Mouse (Mus musculus): Measurements from ENCODE around the gene Gm10837. TPM values are rescaled to one million over a fixed set of nuclear protein-coding genes. Genes with fewer than 3 reads are reported as not detected.
A peak's percentile ranks its signal among the peaks of the same experiment; 100 is the strongest.

Gm10837 gene
- polyA plus RNA-seq, 1 experiment from 2014 or later, result not detected

- Histone ChIP-seq H3K4me1 (peaks cover 25% of the 10 kb centered on the region), H3K4me2 (peak overlapping the region; percentile 63), H3K27me3 (peaks cover 97% of the 10 kb centered on the region), H3K4me3 (peak overlapping the region; percentile 35), H3K36me3 (no peaks in the 10 kb centered on the region), H3K9me3 (no peaks in the 10 kb centered on the region), H3K9ac (no peak overlapping the region), H3K27ac (no peak overlapping the region)
- no peak for ATAC-seq (ENCODE audit: borderline replicate concordance, extremely low read depth, low FRiP score, low TSS enrichment)
- WGBS, result under 1% methylated on average over 62 of the region's 62 CpGs
Observed at GRCm38 (mm10) chr14:122476041-122476821, 14.2 kb upstream of the Gm10837 start.

DNA sequence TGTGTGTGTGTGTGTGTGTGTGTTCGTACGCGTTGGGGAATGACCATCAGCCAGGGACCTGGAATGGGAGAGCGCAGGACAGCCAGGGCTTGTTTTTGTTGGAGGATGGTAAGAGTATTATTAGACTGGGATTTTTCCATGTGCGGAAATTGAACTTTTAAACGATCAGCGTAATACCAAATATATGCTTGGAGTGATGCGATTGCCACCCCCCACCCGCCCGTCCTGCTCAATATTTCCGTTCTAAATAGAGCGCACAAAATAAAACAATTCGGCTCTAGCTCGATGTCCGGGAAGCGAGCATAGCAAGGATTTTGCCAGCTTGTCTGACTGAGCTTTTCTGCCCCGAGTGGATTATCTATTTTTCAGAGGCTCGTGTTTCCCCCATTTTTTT lies 13.6 kb upstream of the Gm10837 start:
- no peaks in the 10 kb centered on the region for H3K9me3 ChIP-seq
- H3K36me3 ChIP-seq, result no peaks in the 10 kb centered on the region
- no peak overlapping the region for H3K4me2 ChIP-seq
- no peak overlapping the region for H3K9ac ChIP-seq
- no peak overlapping the region for H3K4me3 ChIP-seq
- no peak for ATAC-seq (ENCODE audit: borderline replicate concordance, extremely low read depth, low FRiP score, low TSS enrichment)
- WGBS, result under 1% methylated on average over 18 of the region's 18 CpGs
- peaks cover 97% of the 10 kb centered on the region for H3K27me3 ChIP-seq
- H3K4me1 ChIP-seq, result peaks cover 25% of the 10 kb centered on the region
- no peak overlapping the region for H3K27ac ChIP-seq

DNA sequence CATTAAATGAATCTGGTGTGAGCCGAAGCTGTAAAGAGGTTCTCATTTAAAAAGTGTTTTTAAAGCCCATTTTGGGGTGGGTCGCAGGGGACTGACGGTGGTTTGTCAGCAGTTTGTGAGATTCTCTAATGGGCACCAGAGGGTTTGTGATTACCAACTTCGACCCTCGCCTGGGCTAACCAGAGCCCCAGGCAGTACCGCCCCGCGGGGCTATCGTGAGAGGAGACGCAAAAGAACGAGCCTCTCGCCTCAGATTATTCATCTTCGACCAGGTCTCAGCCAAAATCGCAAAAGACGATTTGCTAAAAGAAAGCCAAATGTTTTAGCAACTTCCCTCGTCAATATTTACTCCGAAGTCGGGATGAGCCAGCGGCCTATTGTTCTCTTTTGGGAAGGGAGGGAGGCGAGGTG lies 13.1 kb upstream of the Gm10837 start:
- no peak overlapping the region for H3K4me2 ChIP-seq
- H3K4me1 ChIP-seq, result peaks cover 25% of the 10 kb centered on the region
- WGBS, result 2% methylated on average over 20 of the region's 20 CpGs
- no peaks in the 10 kb centered on the region for H3K36me3 ChIP-seq
- H3K9me3 ChIP-seq, result no peaks in the 10 kb centered on the region
- no peak overlapping the region for H3K9ac ChIP-seq
- H3K4me3 ChIP-seq, result no peak overlapping the region
- no peak for ATAC-seq (ENCODE audit: borderline replicate concordance, extremely low read depth, low FRiP score, low TSS enrichment)
- H3K27me3 ChIP-seq, result peaks cover 97% of the 10 kb centered on the region
- no peak overlapping the region for H3K27ac ChIP-seq

DNA sequence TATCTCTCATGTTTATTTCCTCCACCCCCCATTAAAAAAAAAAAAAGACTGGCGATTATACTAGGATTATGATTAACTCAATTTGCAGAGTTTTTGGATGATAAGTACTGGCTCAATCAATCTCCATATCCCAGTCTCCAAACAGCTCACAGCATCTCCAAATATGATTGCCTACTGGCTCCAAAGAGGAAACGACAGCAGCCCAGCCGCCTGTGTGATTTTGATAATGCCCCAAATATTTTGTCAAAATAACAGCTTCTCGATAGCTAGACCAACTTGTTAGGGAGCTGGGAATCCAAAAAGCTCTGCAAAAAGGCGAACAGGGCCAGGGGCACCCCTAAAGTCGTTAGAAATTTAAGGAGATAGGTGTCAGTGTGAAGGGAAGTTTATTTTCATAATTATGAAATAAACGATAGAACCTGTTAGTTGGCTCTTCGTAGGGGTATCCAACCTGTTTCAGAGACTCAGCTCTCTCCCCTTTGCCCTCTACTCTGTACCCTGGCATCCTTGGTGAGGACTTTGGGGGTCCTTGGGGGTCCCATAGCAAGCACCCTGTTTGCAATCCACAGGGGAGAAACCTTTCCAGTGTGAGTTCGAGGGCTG lies 12.3 kb upstream of the Gm10837 start:
- no peaks in the 10 kb centered on the region for H3K36me3 ChIP-seq
- WGBS, result 2% methylated on average over 9 of the region's 9 CpGs
- ATAC-seq (ENCODE audit: borderline replicate concordance, extremely low read depth, low FRiP score, low TSS enrichment), result no peak

GRCm38 (mm10) chr14:122478574-122479011 lies 11.8 kb upstream of the Gm10837 start:
- H3K36me3 ChIP-seq, result no peaks in the 10 kb centered on the region
- no peak overlapping the region for H3K9ac ChIP-seq
- H3K9me3 ChIP-seq, result no peaks in the 10 kb centered on the region
- WGBS, result under 1% methylated on average over 22 of the region's 22 CpGs
- H3K27me3 ChIP-seq, result peaks cover 97% of the 10 kb centered on the region
- no peak overlapping the region for H3K4me3 ChIP-seq
- H3K4me1 ChIP-seq, result peaks cover 25% of the 10 kb centered on the region
- no peak overlapping the region for H3K4me2 ChIP-seq
- no peak for ATAC-seq (ENCODE audit: borderline replicate concordance, extremely low read depth, low FRiP score, low TSS enrichment)
- H3K27ac ChIP-seq, result no peak overlapping the region

More for the DNA sequence above, 12.3 kb upstream of the Gm10837 start:
- Histone ChIP-seq H3K27ac (no peak overlapping the region), H3K4me1 (peaks cover 25% of the 10 kb centered on the region), H3K4me2 (no peak overlapping the region), H3K4me3 (no peak overlapping the region), H3K9me3 (no peaks in the 10 kb centered on the region), H3K9ac (no peak overlapping the region), H3K27me3 (peaks cover 97% of the 10 kb centered on the region)

GRCm38 (mm10) chr14:122479461-122480109 lies 10.8 kb upstream of the Gm10837 start:
- Histone ChIP-seq H3K4me2 (no peak overlapping the region), H3K27me3 (peaks cover 97% of the 10 kb centered on the region), H3K9ac (no peak overlapping the region), H3K4me3 (no peak overlapping the region), H3K9me3 (no peaks in the 10 kb centered on the region), H3K27ac (no peak overlapping the region), H3K4me1 (peaks cover 16% of the 10 kb centered on the region), H3K36me3 (no peaks in the 10 kb centered on the region)
- 23% methylated on average over 17 of the region's 17 CpGs for WGBS
- no peak for ATAC-seq (ENCODE audit: borderline replicate concordance, extremely low read depth, low FRiP score, low TSS enrichment)

DNA sequence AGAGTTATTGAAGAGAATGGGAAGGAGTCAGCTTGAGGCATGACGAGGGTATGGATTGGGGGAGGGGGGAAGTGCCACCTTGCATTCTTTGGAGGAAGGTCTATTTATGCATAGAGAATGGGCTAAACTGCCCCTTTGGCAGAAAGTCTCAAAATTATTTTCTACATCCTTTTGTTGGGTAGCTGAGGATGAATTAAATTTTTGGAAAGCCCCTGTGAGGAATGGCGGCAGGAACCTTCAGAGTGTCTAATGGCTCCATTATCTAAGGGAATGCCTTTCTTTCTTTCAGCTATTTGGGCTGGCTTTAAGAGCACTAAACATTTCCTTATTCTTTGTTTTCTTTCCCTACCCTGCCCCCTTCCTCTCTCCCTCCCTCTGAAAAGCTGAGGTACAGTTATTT lies 10.0 kb upstream of the Gm10837 start:
- Histone ChIP-seq H3K9me3 (no peaks in the 10 kb centered on the region), H3K27me3 (peaks cover 97% of the 10 kb centered on the region), H3K4me2 (no peak overlapping the region), H3K36me3 (no peaks in the 10 kb centered on the region), H3K4me3 (no peak overlapping the region), H3K27ac (no peak overlapping the region), H3K4me1 (peaks cover 9% of the 10 kb centered on the region; the same call in 1 of the 2 replicates), H3K9ac (no peak overlapping the region)
- WGBS, result 1% methylated on average over 2 of the region's 2 CpGs
- no peak for ATAC-seq (ENCODE audit: borderline replicate concordance, extremely low read depth, low FRiP score, low TSS enrichment)

DNA sequence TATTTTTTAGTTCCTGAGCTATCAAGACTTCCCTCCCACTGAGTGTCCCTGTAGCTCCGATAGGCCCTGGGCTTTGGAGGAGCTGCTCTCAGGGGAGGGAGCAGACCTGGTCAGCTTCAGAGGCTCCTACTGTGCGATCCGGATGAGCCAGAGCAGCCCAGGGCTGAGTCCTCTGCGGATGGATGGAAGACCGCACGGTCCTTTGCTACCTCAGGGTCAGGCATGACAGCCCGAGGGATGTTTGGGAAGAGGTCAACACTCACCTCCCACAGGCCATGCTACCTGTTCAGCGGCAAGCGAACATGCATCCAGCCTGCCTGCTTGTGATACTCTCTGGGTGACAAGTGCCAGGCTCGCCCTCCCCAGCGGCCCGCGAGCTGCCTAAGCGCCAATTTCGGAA lies 9.2 kb upstream of the Gm10837 start:
- peaks cover 97% of the 10 kb centered on the region for H3K27me3 ChIP-seq
- ATAC-seq (ENCODE audit: borderline replicate concordance, extremely low read depth, low FRiP score, low TSS enrichment), result no peak
- no peaks in the 10 kb centered on the region for H3K9me3 ChIP-seq
- H3K27ac ChIP-seq, result no peak overlapping the region
- no peaks in the 10 kb centered on the region for H3K36me3 ChIP-seq
- H3K4me2 ChIP-seq, result no peak overlapping the region
- H3K4me1 ChIP-seq, result peaks cover under 1% of the 10 kb centered on the region; the same call in 1 of the 2 replicates
- no peak overlapping the region for H3K4me3 ChIP-seq
- H3K9ac ChIP-seq, result no peak overlapping the region
- WGBS, result 4% methylated on average over 15 of the region's 15 CpGs

- no peaks in the 10 kb centered on the region for H3K4me1 ChIP-seq
- H3K9me3 ChIP-seq, result no peaks in the 10 kb centered on the region
- no peaks in the 10 kb centered on the region for H3K36me3 ChIP-seq
- no peak overlapping the region for H3K27ac ChIP-seq
- H3K9ac ChIP-seq, result no peak overlapping the region
- WGBS, result under 1% methylated on average over 38 of the region's 38 CpGs
- ATAC-seq (ENCODE audit: borderline replicate concordance, extremely low read depth, low FRiP score, low TSS enrichment), result no peak
- peaks cover 96% of the 10 kb centered on the region for H3K27me3 ChIP-seq
- H3K4me2 ChIP-seq, result no peak overlapping the region
- H3K4me3 ChIP-seq, result no peak overlapping the region
Observed at GRCm38 (mm10) chr14:122482081-122483023, 8.0 kb upstream of the Gm10837 start.

DNA sequence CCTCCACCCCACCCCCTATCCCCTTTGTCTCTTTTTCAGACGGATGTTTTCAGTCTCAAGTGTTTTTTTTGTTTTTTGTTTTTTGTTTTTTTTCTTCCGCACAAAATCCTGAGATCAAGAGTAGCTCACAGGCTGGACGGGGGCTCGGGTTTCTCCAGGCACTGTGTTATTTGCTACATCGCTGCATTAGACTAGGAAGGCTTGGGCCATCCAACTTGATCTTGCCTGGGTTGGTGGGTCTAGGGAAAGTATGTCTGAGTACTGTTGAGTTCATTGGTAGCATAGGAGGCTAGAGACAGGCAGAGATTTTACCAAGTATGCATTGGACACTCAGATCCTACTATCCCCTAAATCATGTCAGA lies 7.4 kb upstream of the Gm10837 start:
- Histone ChIP-seq H3K9me3 (no peaks in the 10 kb centered on the region), H3K9ac (no peak overlapping the region), H3K4me2 (no peak overlapping the region), H3K27ac (no peak overlapping the region), H3K27me3 (peaks cover 95% of the 10 kb centered on the region), H3K36me3 (no peaks in the 10 kb centered on the region), H3K4me1 (no peaks in the 10 kb centered on the region), H3K4me3 (no peak overlapping the region)
- WGBS, result 4% methylated on average over 5 of the region's 5 CpGs
- no peak for ATAC-seq (ENCODE audit: borderline replicate concordance, extremely low read depth, low FRiP score, low TSS enrichment)

DNA sequence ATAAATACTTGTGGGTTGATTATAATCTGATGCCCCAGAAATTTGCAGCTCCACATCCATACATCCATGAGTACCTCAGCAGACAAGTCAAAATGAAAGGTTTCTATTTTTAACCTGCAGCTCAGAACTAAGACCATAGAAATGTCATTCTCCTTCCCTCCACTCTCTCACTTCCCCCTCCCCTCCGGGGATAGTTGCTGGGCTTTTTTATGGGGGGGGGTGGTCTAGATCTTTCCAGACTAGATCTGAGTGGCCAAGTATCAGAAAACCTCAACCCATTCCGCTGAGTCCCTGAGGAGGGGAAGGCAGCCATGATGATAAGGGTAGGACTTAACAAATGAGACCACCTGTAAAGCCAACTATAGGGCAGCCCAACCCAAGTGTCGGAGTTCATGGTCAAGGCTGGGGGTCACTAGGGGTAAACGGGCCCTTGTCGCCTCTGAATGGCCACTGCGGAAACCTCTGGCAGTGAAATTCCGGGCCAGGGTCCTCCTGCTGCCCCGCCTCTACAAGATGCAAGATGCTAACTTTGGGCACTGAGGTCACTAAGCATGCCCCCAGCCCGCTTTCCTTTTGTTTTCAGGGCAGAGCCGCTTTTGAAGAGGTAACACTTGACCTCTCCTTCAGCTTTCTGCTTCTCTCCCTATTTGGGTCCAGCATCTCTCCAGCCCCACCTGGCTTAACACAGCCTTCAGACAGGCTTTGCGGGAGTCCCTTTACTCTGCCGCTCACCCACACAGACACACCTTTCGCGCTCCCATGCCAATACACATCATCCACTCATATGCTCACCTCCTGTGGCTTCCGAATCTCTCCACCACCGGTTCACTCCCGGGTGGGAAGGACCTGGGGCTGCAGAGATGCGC lies 6.6 kb upstream of the Gm10837 start:
- H3K4me2 ChIP-seq, result no peak overlapping the region
- 3% methylated on average over 18 of the region's 18 CpGs for WGBS
- H3K27me3 ChIP-seq, result peaks cover 91% of the 10 kb centered on the region

More for the DNA sequence above, 6.6 kb upstream of the Gm10837 start:
- Histone ChIP-seq H3K4me3 (no peak overlapping the region), H3K27ac (no peak overlapping the region), H3K4me1 (no peaks in the 10 kb centered on the region), H3K9ac (no peak overlapping the region), H3K36me3 (no peaks in the 10 kb centered on the region), H3K9me3 (no peaks in the 10 kb centered on the region)
- no peak for ATAC-seq (ENCODE audit: borderline replicate concordance, extremely low read depth, low FRiP score, low TSS enrichment)
